Mouse (Mus musculus): ENCODE data around the gene Dock4.

DNA sequence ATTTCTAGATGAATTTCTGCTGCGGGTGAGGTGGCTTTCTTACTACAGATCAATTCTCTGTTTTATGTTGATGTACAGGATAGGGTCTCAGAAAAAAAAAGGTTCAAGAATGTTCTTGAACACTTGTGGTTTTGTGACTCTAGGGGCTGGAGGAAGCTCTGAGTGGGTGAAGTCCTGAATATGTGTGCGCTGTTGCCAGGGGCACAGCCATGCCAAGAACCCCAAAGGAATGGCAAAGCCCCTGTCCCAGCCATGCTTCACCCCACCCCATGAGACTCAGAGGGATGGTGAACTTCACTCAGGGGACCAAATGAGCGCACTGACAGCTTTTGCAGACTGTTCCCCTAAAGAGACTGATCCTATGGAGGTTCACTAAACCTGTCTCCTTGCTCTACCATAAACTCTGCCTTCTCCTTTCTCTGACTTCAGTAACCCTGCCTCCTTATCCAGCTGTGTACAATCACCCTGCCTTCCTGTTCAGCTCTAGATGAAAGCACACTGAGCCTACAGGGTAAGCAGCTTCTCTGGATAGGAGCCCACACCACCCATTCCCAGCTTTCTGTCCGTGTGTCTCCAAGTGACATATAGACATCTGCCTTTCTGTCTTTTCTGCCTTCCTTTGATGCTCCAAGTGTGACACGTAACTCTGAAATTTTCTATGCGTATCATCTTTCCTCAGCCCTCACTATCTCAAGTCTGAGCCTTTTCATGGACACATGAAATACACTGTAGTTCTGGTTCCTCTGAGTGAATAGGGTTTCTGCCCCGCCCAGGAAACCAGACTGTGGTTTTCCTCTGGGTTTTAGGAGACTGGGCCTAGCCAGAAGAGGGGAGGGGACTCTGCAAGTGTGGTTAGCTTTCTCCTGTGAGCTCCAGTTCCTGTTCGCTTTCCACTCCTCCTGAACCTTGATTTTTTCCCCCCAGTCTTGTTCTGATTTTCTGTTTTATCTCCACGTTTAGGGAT lies 90.2 kb downstream of the Dock4 start:
- no peak for TF ChIP-seq CTCF (IDR thresholded peaks at IDR 0.05; ENCODE audit: control insufficient read depth, insufficient read depth, low read length)
- no peak for TF ChIP-seq POLR2A (IDR thresholded peaks at IDR 0.05; ENCODE audit: borderline replicate concordance, control insufficient read depth, low read depth, low read length)

All from bone marrow, adult 2 months (tissue).